Mouse (Mus musculus) natural killer cell, adult 2 months (primary cell): ENCODE results near the gene Baz2b.

ENCODE experiments used
- DNase-seq, 2 experiments: peaks; one replicate each; pipeline ENCODE4 v3.0.0; 2022; ENCODE audit warnings: low spot score in 2 of 2

Gene Baz2b

DNA sequence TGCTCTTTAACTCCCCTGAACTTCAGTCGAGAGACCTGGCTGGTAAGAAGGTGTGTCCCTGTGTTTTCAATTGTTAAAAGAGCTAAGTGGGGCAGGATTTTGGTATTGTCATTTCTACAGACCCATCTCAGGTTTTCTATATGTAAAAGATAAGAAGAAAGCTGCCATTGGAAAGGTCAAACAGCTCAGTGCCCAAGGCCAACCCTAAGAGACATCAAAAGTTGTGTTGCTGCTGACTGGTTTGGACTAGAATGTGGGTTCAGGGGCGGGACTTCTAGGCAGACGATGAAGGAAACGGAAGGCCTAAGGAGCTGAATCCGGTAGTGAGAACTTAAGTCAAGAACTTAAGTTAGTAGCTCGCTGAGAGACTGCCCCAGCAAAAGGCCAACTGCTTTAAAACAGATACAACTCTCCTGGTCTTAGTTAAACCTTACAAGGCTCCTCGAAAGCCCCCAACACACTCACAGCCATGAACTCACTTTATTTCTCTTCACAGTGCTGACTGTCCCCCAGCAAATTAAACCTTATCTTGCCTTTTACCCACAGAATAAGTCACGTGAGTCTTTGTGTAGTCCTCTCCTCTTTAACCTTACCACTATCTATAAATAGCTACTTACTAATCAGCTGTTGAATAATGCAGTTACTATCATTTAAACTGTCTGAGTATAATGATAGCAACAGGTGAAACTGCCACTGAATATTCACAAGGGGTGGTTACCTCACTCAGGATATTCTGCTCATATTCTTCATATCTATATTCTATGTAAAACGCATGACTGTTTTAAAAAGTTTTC, 158.8 kb downstream of the Baz2b start:
- DNase-seq, result no peak

DNA sequence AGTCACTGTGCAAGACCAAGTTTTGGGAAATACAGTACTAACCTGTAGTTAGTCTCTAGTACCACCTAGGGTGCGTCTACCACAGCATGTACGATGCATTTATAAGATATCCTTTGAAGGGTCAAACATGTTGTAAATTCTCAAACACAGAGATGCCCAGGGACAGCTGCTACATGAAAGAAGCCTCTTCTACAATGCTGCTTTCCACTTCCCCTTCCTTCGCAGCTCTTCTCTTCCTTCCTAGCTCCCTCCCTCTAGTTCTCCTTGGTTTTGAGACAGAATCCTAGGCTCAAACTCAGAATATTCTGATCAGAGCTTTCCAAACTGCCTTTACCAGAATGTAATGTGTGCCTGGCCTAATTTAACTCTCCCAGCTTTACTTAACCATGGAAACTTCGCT, 159.8 kb downstream of the Baz2b start:
- no peak for DNase-seq

DNA sequence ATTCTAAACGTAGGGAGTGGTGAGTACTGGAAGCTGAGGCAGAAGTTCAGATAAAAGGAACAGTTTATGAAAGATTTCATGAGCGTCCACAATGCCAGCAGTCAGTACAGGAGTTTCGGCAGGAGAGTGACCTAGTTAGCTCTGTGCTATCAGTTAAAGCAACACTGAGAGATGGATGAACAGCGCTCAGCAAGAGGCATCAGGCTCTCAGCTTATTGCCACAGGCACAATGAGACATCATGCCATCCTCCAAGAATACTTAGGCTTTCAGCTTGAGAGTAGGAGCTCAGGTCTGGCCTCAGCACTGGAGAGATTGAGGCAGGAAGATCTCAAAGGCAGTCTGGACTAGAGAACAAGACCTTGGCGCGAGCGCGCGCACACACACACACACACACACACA, 160.3 kb downstream of the Baz2b start:
- DNase-seq, result no peak

DNA sequence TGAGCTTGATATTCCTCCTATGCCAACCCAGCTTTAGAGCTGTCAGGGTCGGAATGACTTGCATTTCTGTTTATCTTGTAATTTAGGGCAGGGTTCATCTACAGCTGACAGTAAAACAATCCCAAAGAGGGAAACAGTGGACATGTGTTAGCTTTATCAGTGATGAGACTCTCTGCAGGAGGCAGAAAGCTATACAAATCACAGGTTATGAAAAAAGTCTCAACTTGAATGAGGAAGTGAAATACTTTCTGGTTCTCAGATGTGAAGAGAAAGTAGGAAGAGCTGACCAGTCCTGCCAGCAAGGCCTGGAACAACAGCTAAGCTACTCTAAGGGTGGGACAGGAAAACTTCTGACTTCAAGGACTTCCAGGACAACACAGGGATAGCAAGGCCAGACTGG, 163.6 kb downstream of the Baz2b start:
- no peak for DNase-seq

GRCm38 (mm10) chr2:60044988-60045387, 164.7 kb downstream of the Baz2b start:
- DNase-seq, result no peak

- DNase-seq, result no peak
Measured at GRCm38 (mm10) chr2:60044540-60044939, 165.1 kb downstream of the Baz2b start.

DNA sequence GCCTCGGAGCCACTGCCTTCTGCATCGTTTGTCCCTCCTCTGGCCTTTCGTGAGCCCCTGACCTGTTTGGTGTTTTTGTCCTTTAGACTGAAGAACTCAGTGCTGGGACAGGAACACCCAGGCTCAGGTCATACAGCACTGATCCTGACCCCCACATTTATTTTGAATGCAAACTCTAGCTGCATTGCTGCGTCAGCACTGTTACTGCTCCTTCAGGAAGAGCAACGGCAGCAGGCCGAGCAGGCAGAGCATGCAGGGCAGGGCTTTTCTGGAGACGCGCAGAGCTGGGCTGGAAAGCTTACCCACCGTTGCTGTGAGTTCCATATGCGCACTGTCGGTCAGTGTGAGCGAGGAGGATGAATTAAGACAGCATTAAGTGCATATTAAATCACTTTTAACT, 166.9 kb downstream of the Baz2b start:
- no peak for DNase-seq

GRCm38 (mm10) chr2:60041485-60042274, 168.0 kb downstream of the Baz2b start:
- DNase-seq, result no peak

- no peak for DNase-seq
Measured at GRCm38 (mm10) chr2:60040162-60040561, 169.5 kb downstream of the Baz2b start.

- peak; percentile 49 to 59 for DNase-seq
Measured at GRCm38 (mm10) chr2:60037011-60037551, 172.6 kb downstream of the Baz2b start.

GRCm38 (mm10) chr2:60036361-60036760, 173.3 kb downstream of the Baz2b start:
- DNase-seq, result no peak

- DNase-seq, result no peak
Measured at GRCm38 (mm10) chr2:60030991-60031390, 178.6 kb downstream of the Baz2b start.

DNA sequence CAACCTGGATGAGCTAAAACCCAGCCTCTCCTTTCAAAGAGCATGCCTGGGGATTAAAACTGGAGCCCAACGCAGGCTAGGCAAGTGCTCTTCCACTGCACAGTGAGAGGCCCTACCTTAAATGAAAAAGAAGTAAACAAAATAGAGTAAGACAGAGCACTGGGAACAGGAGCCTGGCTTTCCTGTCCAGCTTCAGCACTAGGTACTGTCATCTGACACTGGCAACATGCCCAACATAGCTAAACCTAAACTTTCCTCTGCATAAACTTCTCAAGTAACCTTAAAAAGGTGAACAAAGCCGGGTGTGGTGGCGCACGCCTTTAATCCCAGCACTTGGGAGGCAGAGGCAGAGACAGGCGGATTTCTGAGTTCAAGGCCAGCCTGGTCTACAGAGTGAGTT, 180.6 kb downstream of the Baz2b start:
- DNase-seq, result no peak

- DNase-seq, result no peak
Measured at GRCm38 (mm10) chr2:60027166-60027565, 182.5 kb downstream of the Baz2b start.

- no peak for DNase-seq
Measured at GRCm38 (mm10) chr2:60026554-60026953, 183.1 kb downstream of the Baz2b start.

DNA sequence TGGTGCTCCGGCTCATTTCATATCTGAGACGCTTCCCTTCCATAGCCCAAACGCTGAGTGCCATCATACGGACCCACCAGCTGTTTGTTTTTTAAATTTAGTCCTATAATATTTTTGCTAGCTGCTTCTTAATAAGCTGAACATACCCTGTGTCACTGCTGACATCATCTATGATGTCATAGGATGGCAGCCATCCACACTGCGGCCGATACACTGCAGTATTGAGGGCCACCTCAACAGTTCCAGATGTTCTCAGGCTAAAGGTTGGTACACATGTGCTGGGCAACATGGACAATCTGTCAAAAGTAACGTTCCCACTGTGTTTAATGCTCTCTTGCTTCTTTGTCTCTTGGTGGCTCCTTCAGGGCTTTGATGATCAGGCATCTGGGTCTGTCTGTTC, 185.9 kb downstream of the Baz2b start:
- DNase-seq, result no peak

- no peak for DNase-seq
Measured at GRCm38 (mm10) chr2:60021556-60021955, 188.1 kb downstream of the Baz2b start.

DNA sequence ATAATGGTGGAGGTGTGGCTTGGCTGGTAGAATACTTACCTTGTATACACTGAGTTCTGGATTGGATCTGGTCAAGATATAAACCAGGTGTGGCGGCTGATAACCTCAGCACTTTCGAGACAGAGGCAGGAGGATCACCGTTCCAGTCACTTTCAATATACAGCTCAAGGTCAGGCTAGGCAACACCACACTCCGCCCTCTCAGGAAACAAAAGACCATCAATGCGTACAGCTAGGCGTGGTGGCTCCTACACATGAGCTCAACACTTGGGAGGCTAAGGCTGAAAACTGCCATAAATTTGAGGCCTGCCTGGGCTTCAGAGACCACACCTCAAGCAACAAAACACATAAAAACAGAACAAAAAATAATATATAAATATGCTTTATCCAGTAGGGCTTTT, 188.5 kb downstream of the Baz2b start:
- no peak for DNase-seq

DNA sequence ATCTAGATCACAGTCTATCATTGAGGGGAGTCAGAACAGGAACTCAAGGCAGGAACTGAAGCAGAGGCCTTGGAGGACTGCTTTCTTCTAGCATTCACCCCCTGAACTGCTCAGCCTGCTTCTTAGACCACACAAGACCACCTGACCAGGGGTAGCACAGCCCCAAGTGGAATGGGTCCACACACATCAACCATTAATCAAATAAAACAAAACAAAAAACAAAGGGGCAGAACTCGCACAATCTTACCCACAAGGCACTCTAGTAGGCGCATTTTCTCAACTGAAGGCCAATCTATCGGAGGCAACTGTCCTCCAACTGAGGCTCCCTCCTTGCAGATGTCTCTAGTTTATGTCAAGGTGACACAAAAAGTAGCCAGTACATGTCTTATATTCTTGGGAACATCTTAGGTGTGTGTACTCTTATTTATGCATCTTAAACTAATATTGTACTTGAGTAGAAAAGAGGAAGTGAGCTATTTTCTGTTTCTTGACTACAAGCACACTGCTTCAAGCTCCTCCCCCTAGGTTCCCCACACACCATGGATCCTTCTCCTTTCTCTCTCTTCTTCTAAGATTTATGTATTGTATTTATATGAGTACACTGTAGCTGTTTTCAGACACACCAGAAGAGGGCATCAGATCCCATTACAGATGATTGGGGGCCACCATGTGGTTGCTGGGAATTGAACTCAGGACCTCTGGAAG, 189.9 kb downstream of the Baz2b start:
- DNase-seq, result peak in 1 of 2 experiments; percentile 34

- DNase-seq, result peak; percentile 65 to 74
Measured at GRCm38 (mm10) chr2:60018875-60019501, 190.7 kb downstream of the Baz2b start.

- no peak for DNase-seq
Measured at GRCm38 (mm10) chr2:60011526-60011925, 198.1 kb downstream of the Baz2b start.

DNA sequence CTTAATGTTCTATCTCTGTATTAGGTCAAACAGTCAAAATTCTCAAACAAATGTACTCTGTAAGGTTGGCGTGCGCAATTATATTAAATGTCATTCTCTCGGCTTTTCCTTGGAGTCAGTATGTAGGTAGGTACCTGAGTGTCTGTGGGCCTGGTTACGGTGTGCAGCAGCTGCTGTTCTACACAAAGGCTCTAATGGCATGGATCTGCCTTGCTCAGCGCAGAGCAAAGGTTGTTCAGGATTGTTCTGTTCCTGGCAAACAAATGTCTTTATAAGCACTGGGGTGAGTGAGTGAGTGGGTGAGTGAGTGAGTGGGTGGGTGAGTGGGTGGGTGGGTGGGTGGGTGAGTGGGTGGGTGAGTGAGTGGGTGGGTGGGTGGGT, 206.0 kb downstream of the Baz2b start:
- no peak for DNase-seq
